Mouse (Mus musculus) heart, adult 2 months (tissue): ENCODE measurements around the gene Crybg1.

Source experiments
- CTCF ChIP-seq: fragments of 200-600 bp; IDR thresholded peaks from 2 replicates; pipeline ENCODE4 v1.8.1; 2022; ENCODE audit warnings: antibody characterized with exemption, mild to moderate bottlenecking, moderate library complexity
- EP300 ChIP-seq: fragments of 200-500 bp; IDR thresholded peaks from 2 replicates; pipeline ENCODE4 v1.6.1; 2011; ENCODE audit warnings: low read depth, low read length, control low read depth; ENCODE audit not compliant: insufficient read depth
- POLR2A ChIP-seq: fragments of 200-500 bp; IDR thresholded peaks from 2 replicates; pipeline ENCODE4 v1.6.1; 2011; ENCODE audit warnings: mild to moderate bottlenecking, low read depth, low read length, control low read depth; ENCODE audit not compliant: insufficient read depth

DNA sequence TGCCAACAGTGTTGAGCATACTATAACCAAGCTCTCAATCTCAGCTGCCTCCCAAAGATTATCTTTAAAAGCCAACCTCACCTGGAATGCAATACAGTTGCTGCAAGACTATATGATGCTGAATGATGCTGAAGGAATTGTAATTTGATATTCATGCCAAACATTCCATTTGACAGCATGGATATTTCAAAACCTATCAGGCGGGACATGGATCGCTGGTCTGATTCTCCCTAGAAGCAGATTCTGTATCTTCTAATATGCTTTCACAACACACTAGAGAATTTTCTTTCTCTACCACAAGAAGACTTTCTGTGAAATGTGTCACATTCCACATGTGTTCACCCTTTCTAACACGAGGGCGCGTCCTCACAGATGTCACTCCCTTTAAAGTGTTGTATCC lies 22.6 kb downstream of the Crybg1 start:
- TF ChIP-seq CTCF (no peak), EP300 (no peak), POLR2A (no peak)
